Mouse (Mus musculus): ENCODE measurements around the gene Syt17.

The Syt17 gene

GRCm38 (mm10) chr7:118448134-118448967 lies at the start of gene Syt17:
Syt17 (minus strand) TSS chr7:118448222.
- DNase-seq = peak; percentile 83

GRCm38 (mm10) chr7:118494892-118495579 lies 47.0 kb upstream of the Syt17 start:
- DNase-seq = no peak

- no peak for DNase-seq
Measured at GRCm38 (mm10) chr7:118493892-118494291, 45.9 kb upstream of the Syt17 start.

GRCm38 (mm10) chr7:118491431-118492147 lies 43.6 kb upstream of the Syt17 start, which contains the start of gene Itpripl2:
Itpripl2 (minus strand) TSS chr7:118491975.
- peak; percentile 79 for DNase-seq

- DNase-seq = peak; percentile 15
Measured at GRCm38 (mm10) chr7:118490666-118491430, 42.8 kb upstream of the Syt17 start.

GRCm38 (mm10) chr7:118489706-118490665 lies 42.0 kb upstream of the Syt17 start:
- DNase-seq = no peak

GRCm38 (mm10) chr7:118488060-118488664 lies 40.1 kb upstream of the Syt17 start:
- no peak for DNase-seq

- no peak for DNase-seq
Measured at GRCm38 (mm10) chr7:118486917-118487316, 38.9 kb upstream of the Syt17 start.

GRCm38 (mm10) chr7:118483996-118484395 lies 36.0 kb upstream of the Syt17 start:
- no peak for DNase-seq

- no peak for DNase-seq
Measured at GRCm38 (mm10) chr7:118482001-118482400, 34.0 kb upstream of the Syt17 start.

GRCm38 (mm10) chr7:118481047-118481810 lies 33.2 kb upstream of the Syt17 start:
- no peak for DNase-seq

- DNase-seq = no peak
Measured at GRCm38 (mm10) chr7:118480160-118480709, 32.2 kb upstream of the Syt17 start.

GRCm38 (mm10) chr7:118478835-118479312 lies 30.9 kb upstream of the Syt17 start:
- peak; percentile 42 for DNase-seq

GRCm38 (mm10) chr7:118476428-118476827 lies 28.4 kb upstream of the Syt17 start:
- no peak for DNase-seq

GRCm38 (mm10) chr7:118475008-118475705 lies 27.1 kb upstream of the Syt17 start:
- DNase-seq = no peak

- no peak for DNase-seq
Measured at GRCm38 (mm10) chr7:118472886-118473285, 24.9 kb upstream of the Syt17 start.

GRCm38 (mm10) chr7:118468060-118468459 lies 20.0 kb upstream of the Syt17 start:
- DNase-seq = no peak

GRCm38 (mm10) chr7:118464432-118464831 lies 16.4 kb upstream of the Syt17 start:
- no peak for DNase-seq
